ENCODE assay signal across 28 mouse cellular contexts in genomic region chr6:142953189-142953588, GRCm38 (mm10). TPM values are rescaled to one million over a fixed set of nuclear protein-coding genes. Genes with fewer than 3 reads are reported as not detected.
DNase-seq lines count a peak whose midpoint lies in the region; ATAC-seq and TF ChIP-seq lines count a peak whose summit lies in the region.
"Had no signal": no experiment of that assay in that cellular context is flagged by ENCODE, and none has a peak within 500 bp of the region (broad histone marks: within the 10 kb centered on the region; RNA-seq: fewer than 3 reads in every experiment).

No protein-coding gene starts in this region.

- no peaks in the 10 kb centered on the region for H3K36me3 ChIP-seq in kidney, adult 2 months (ENCODE audit: control insufficient read depth, insufficient read depth, low read length)
- H3K36me3 ChIP-seq in liver, postnatal 0 days (replicated peaks; ENCODE audit: insufficient read depth, low read length): no peaks in the 10 kb centered on the region
- H3K36me3 ChIP-seq in liver, embryonic 12.5 days: no peaks in the 10 kb centered on the region
- H3K36me3 ChIP-seq in intestine, postnatal 0 days (ENCODE audit: control insufficient read depth, insufficient read depth): no peaks in the 10 kb centered on the region
- H3K36me3 ChIP-seq: forebrain, embryonic 12.5 days; heart, embryonic 15.5 days; hindbrain, embryonic 12.5 days; midbrain, embryonic 12.5 days; neural tube, embryonic 12.5 days had no signal

- peak; percentile 71 for DNase-seq in kidney, adult 2 months
- DNase-seq in kidney, postnatal 4 days: no peak
- no peak for DNase-seq in liver, postnatal 0 days
- DNase-seq in ES-CJ7 (ENCODE audit: low read depth, low spot score): peak; percentile 56
- no peak for DNase-seq in retina, embryonic 14.5 days (ENCODE audit: low spot score)
- DNase-seq: adrenal gland, adult 2 months; adrenal gland, postnatal 36 days; B cell, adult 2 months; cerebellum, postnatal 14 days; forebrain, postnatal 0 days; liver; lung, adult 18-20 months; lung, postnatal 4 days; retina, postnatal 1 day; right cerebral cortex, postnatal 14 days; thymus, postnatal 25 days had no signal

- H3K4me3 ChIP-seq in kidney, adult 2 months (ENCODE audit: insufficient read depth, low read depth, low read length): no peak overlapping the region
- no peak overlapping the region for H3K4me3 ChIP-seq in liver, postnatal 0 days (ENCODE audit: low read depth, low read length)
- H3K4me3 ChIP-seq in liver, embryonic 12.5 days: no peak overlapping the region
- H3K4me3 ChIP-seq in intestine, postnatal 0 days (ENCODE audit: low read depth, low read length): no peak overlapping the region
- H3K4me3 ChIP-seq: erythroblast, embryonic 14.5 days; forebrain, embryonic 12.5 days; heart, embryonic 15.5 days; hindbrain, embryonic 12.5 days; megakaryocyte, embryonic 14.5 days; midbrain, embryonic 12.5 days; myocyte; neural tube, embryonic 12.5 days had no signal

- H3K9ac ChIP-seq in liver, postnatal 0 days (replicated peaks): no peak overlapping the region
- no peak overlapping the region for H3K9ac ChIP-seq in liver, embryonic 12.5 days
- no peak overlapping the region for H3K9ac ChIP-seq in intestine, postnatal 0 days (ENCODE audit: low read depth, low read length)
- H3K9ac ChIP-seq: forebrain, embryonic 12.5 days; forebrain, postnatal 0 days; heart, embryonic 15.5 days; hindbrain, embryonic 12.5 days; midbrain, embryonic 12.5 days; neural tube, embryonic 12.5 days had no signal

- TF ChIP-seq POLR2A in kidney, adult 2 months (IDR thresholded peaks at IDR 0.05; ENCODE audit: low read depth, low read length): no peak

- H3K4me2 ChIP-seq in liver, postnatal 0 days (ENCODE audit: low read depth, low read length): no peak overlapping the region
- H3K4me2 ChIP-seq in liver, embryonic 12.5 days: no peak overlapping the region
- H3K4me2 ChIP-seq in intestine, postnatal 0 days (replicated peaks; ENCODE audit: low read depth): no peak overlapping the region
- H3K4me2 ChIP-seq: forebrain, embryonic 12.5 days; heart, embryonic 15.5 days; hindbrain, embryonic 12.5 days; midbrain, embryonic 12.5 days; neural tube, embryonic 12.5 days had no signal

- no peaks in the 10 kb centered on the region for H3K27me3 ChIP-seq in kidney, adult 2 months (replicated peaks; ENCODE audit: control insufficient read depth, insufficient read depth, low read length)
- H3K27me3 ChIP-seq in liver, postnatal 0 days (ENCODE audit: insufficient read depth, low read length): no peaks in the 10 kb centered on the region
- H3K27me3 ChIP-seq in liver, embryonic 12.5 days (replicated peaks): no peaks in the 10 kb centered on the region
- no peaks in the 10 kb centered on the region for H3K27me3 ChIP-seq in intestine, postnatal 0 days (replicated peaks; ENCODE audit: control insufficient read depth, insufficient read depth, low read length)
- H3K27me3 ChIP-seq: forebrain, embryonic 12.5 days; heart, embryonic 15.5 days; hindbrain, embryonic 12.5 days; midbrain, embryonic 12.5 days; neural tube, embryonic 12.5 days had no signal

- peak; percentile 50; the same call in 1 of the 2 replicates for ATAC-seq in liver, postnatal 0 days
- no peak for ATAC-seq in liver, embryonic 12.5 days
- ATAC-seq in intestine, postnatal 0 days: peak; percentile 66; the same call in 1 of the 2 replicates
- ATAC-seq: forebrain, postnatal 0 days; hindbrain, postnatal 0 days; lung, postnatal 0 days had no signal

- H3K9me3 ChIP-seq in liver, postnatal 0 days (ENCODE audit: low read length): no peaks in the 10 kb centered on the region
- H3K9me3 ChIP-seq in liver, embryonic 12.5 days (replicated peaks): no peaks in the 10 kb centered on the region
- no peaks in the 10 kb centered on the region for H3K9me3 ChIP-seq in intestine, postnatal 0 days (ENCODE audit: control insufficient read depth)
- H3K9me3 ChIP-seq: forebrain, embryonic 12.5 days; heart, embryonic 15.5 days; hindbrain, embryonic 12.5 days; megakaryocyte, embryonic 14.5 days; midbrain, embryonic 12.5 days; neural tube, embryonic 12.5 days had no signal

- H3K27ac ChIP-seq in kidney, adult 2 months (ENCODE audit: insufficient read depth, low read depth, low read length): 0 out of 2 replicates have a peak overlapping the region, but pooled peaks have one; percentile 41
- no peak overlapping the region for H3K27ac ChIP-seq in liver, postnatal 0 days (ENCODE audit: low read depth)
- H3K27ac ChIP-seq in liver, embryonic 12.5 days: no peak overlapping the region
- no peak overlapping the region for H3K27ac ChIP-seq in intestine, postnatal 0 days (ENCODE audit: low read depth, low read length)
- H3K27ac ChIP-seq: forebrain, embryonic 12.5 days; heart, embryonic 15.5 days; hindbrain, embryonic 12.5 days; hindbrain, postnatal 0 days; midbrain, embryonic 12.5 days; neural tube, embryonic 12.5 days had no signal

- peaks cover 10% of the 10 kb centered on the region for H3K4me1 ChIP-seq in kidney, adult 2 months (ENCODE audit: control insufficient read depth, insufficient read depth, low read length)
- H3K4me1 ChIP-seq in liver, postnatal 0 days (ENCODE audit: insufficient read depth): no peaks in the 10 kb centered on the region
- H3K4me1 ChIP-seq in liver, embryonic 12.5 days: peaks cover 14% of the 10 kb centered on the region
- no peaks in the 10 kb centered on the region for H3K4me1 ChIP-seq in intestine, postnatal 0 days (replicated peaks; ENCODE audit: control insufficient read depth, insufficient read depth, low read length)
- H3K4me1 ChIP-seq: heart, embryonic 15.5 days; midbrain, embryonic 12.5 days had no signal

- no peak for TF ChIP-seq EP300 in liver, postnatal 0 days (IDR thresholded peaks at IDR 0.05; ENCODE audit: low read depth)

- no peak for TF ChIP-seq CTCF in kidney, adult 2 months (conservative IDR thresholded peaks at IDR 0.05; ENCODE audit: insufficient read depth, insufficient read length, low read depth, low read length)
- no peak for TF ChIP-seq CTCF in liver, postnatal 0 days (IDR thresholded peaks at IDR 0.05; ENCODE audit: low read depth)
- TF ChIP-seq CTCF in intestine, postnatal 0 days (IDR thresholded peaks at IDR 0.05; ENCODE audit: low read depth): no peak

RNA-seq across cellular contexts. Expression of gene St8sia1, which starts 11.1 kb away (rescaled TPM):
- 13.2 and 14.3 TPM in 2 replicates for polyA plus RNA-seq in kidney, adult 2 months (2012; rRNA removed)
- 0.05 and 0.22 TPM in 2 replicates for polyA plus RNA-seq in liver, postnatal 0 days (2015; fragmentation: Nextera tagmentation; extraction: Ambion mirVana)
- polyA plus RNA-seq in liver, embryonic 12.5 days (2016; fragmentation: Nextera tagmentation; extraction: Ambion mirVana): 0.67 TPM in 2 replicates
- polyA plus RNA-seq in intestine, postnatal 0 days (2015; fragmentation: Nextera tagmentation; extraction: Ambion mirVana): 0.17 and 0.34 TPM in 2 replicates
- polyA plus RNA-seq: erythroblast, embryonic 14.5 days had no signal

Comparison
In these comparisons a context has a peak if more than half of its experiments do, and no peak if none do; other contexts are left out.
1. DNase-seq: peak in kidney, adult 2 months (single experiment) and ES-CJ7 (single experiment); none in kidney, postnatal 4 days (0 of 2), liver, postnatal 0 days (single experiment) and retina, embryonic 14.5 days (single experiment).